Mouse (Mus musculus) kidney, postnatal 0 days (tissue): ENCODE data around the gene 1110032A03Rik. TPM values are rescaled to one million over a fixed set of nuclear protein-coding genes. Genes with fewer than 3 reads are reported as not detected.

Experiments
- ATAC-seq: fragments of 200-750 bp; cut with Nextera tagmentation; replicated peaks from 2 replicates; pipeline ENCODE4 v1.8.0; 2017; ENCODE audit warnings: low read depth, moderate number of reproducible peaks, moderate TSS enrichment, moderate library complexity; ENCODE audit not compliant: low FRiP score
- DNase-seq: peaks from one replicate; pipeline ENCODE4 v3.0.0-alpha.2; 2016; ENCODE audit warnings: low spot score
- H3K27ac ChIP-seq: fragments of 300-500 bp; sonication (generic); 2 replicates; pipeline ENCODE4 v1.5.1; 2014; ENCODE audit warnings: mild to moderate bottlenecking
- H3K27me3 ChIP-seq: fragments of 300-500 bp; sonication (generic); 2 replicates; pipeline ENCODE4 v1.6.1; 2014; ENCODE audit warnings: low read length, mixed read lengths; ENCODE audit not compliant: insufficient read depth
- H3K36me3 ChIP-seq: fragments of 300-500 bp; sonication (generic); 2 replicates; pipeline ENCODE4 v1.6.1; 2014; ENCODE audit warnings: low read length, mixed read lengths; ENCODE audit not compliant: insufficient read depth
- H3K4me1 ChIP-seq: fragments of 300-500 bp; sonication (generic); replicated peaks from 2 replicates; pipeline ENCODE4 v1.6.1; 2014; ENCODE audit warnings: antibody characterized with exemption, low read length, mixed read lengths; ENCODE audit not compliant: insufficient read depth
- H3K4me2 ChIP-seq: fragments of 300-500 bp; sonication (generic); 2 replicates; pipeline ENCODE4 v1.6.1; 2014; ENCODE audit warnings: mild to moderate bottlenecking, low read length, moderate library complexity, mixed read lengths
- H3K4me3 ChIP-seq: fragments of 300-500 bp; sonication (generic); replicated peaks from 2 replicates; pipeline ENCODE4 v1.5.1; 2014; ENCODE audit warnings: low read depth, low read length
- H3K9ac ChIP-seq: fragments of 300-500 bp; sonication (generic); 2 replicates; pipeline ENCODE4 v1.6.1; 2014; ENCODE audit warnings: low read depth, low read length
- H3K9me3 ChIP-seq: fragments of 300-500 bp; sonication (generic); replicated peaks from 2 replicates; pipeline ENCODE4 v1.6.1; 2016; ENCODE audit warnings: low read length, inconsistent platforms, mixed read lengths
- CTCF ChIP-seq: IDR thresholded peaks from 2 replicates; pipeline ENCODE4 v1.5.1; 2016; ENCODE audit warnings: antibody characterized with exemption, low read depth, mild to moderate bottlenecking, moderate library complexity
- WGBS: fragments of 180-500 bp; shearing (Covaris S2); extraction: QIAGEN DNeasy Blood & Tissue Kit; methylation state at CpG from one replicate; pipeline ENCODE4 v1.1.7; 2014; 5-methylcytosine and 5-hydroxymethylcytosine counted together
- polyA plus RNA-seq: library from polyadenylated mRNA; unstranded; fragments of >200 nt; fragmentation: Nextera tagmentation; extraction: Ambion mirVana; gene quantifications from 2 replicates; pipeline ENCODE4 v1.2.1, GENCODE M21; 2015

Gene 1110032A03Rik
- polyA plus RNA-seq, 1 experiment from 2014 or later = 62.9 TPM

GRCm38 (mm10) chr9:50803055-50803671 lies 27.8 kb upstream of the 1110032A03Rik start:
- no peak for DNase-seq
- no peak overlapping the region for H3K4me2 ChIP-seq
- no peak for ATAC-seq

GRCm38 (mm10) chr9:50800985-50801384 lies 25.7 kb upstream of the 1110032A03Rik start:
- no peak overlapping the region for H3K4me2 ChIP-seq
- H3K9ac ChIP-seq = no peak overlapping the region
- DNase-seq = peak; percentile 65
- TF ChIP-seq CTCF = peak; percentile 73
- no peak overlapping the region for H3K4me3 ChIP-seq
- peaks cover 28% of the 10 kb centered on the region for H3K36me3 ChIP-seq
- WGBS = 45% methylated on average over 2 of the region's 2 CpGs
- H3K9me3 ChIP-seq = no peaks in the 10 kb centered on the region
- ATAC-seq = 0 out of 2 replicates have a peak, but pooled peaks have one; percentile 21
- H3K4me1 ChIP-seq = no peaks in the 10 kb centered on the region
- H3K27ac ChIP-seq = no peak overlapping the region
- H3K27me3 ChIP-seq = no peaks in the 10 kb centered on the region

More at GRCm38 (mm10) chr9:50803055-50803671, 27.8 kb upstream of the 1110032A03Rik start:
- Histone ChIP-seq H3K27ac (no peak overlapping the region), H3K9me3 (no peaks in the 10 kb centered on the region), H3K4me1 (no peaks in the 10 kb centered on the region), H3K27me3 (no peaks in the 10 kb centered on the region), H3K4me3 (no peak overlapping the region), H3K36me3 (peaks cover 34% of the 10 kb centered on the region), H3K9ac (no peak overlapping the region)
- TF ChIP-seq CTCF = no peak
- WGBS = 87% methylated on average over 7 of the region's 7 CpGs

GRCm38 (mm10) chr9:50798368-50798767 lies 23.0 kb upstream of the 1110032A03Rik start:
- DNase-seq = no peak
- no peak for TF ChIP-seq CTCF
- WGBS = 82% methylated on average over 5 of the region's 5 CpGs

GRCm38 (mm10) chr9:50797641-50798040 lies 22.3 kb upstream of the 1110032A03Rik start:
- no peaks in the 10 kb centered on the region for H3K27me3 ChIP-seq
- H3K27ac ChIP-seq = no peak overlapping the region
- H3K4me3 ChIP-seq = no peak overlapping the region
- WGBS = 96% methylated on average over 7 of the region's 7 CpGs
- H3K4me1 ChIP-seq = no peaks in the 10 kb centered on the region
- peaks cover 12% of the 10 kb centered on the region for H3K36me3 ChIP-seq
- H3K4me2 ChIP-seq = no peak overlapping the region
- H3K9ac ChIP-seq = no peak overlapping the region
- no peak for TF ChIP-seq CTCF
- H3K9me3 ChIP-seq = no peaks in the 10 kb centered on the region
- DNase-seq (no peak), ATAC-seq (no peak)

More at GRCm38 (mm10) chr9:50798368-50798767, 23.0 kb upstream of the 1110032A03Rik start:
- Histone ChIP-seq H3K27me3 (no peaks in the 10 kb centered on the region), H3K4me3 (no peak overlapping the region), H3K27ac (no peak overlapping the region), H3K9ac (no peak overlapping the region), H3K36me3 (peaks cover 16% of the 10 kb centered on the region), H3K4me1 (no peaks in the 10 kb centered on the region), H3K4me2 (no peak overlapping the region), H3K9me3 (no peaks in the 10 kb centered on the region)
- ATAC-seq = no peak

- no peaks in the 10 kb centered on the region for H3K27me3 ChIP-seq
- no peak overlapping the region for H3K4me3 ChIP-seq
- H3K9me3 ChIP-seq = no peaks in the 10 kb centered on the region
- no peak overlapping the region for H3K27ac ChIP-seq
- H3K36me3 ChIP-seq = peaks cover 12% of the 10 kb centered on the region; the same call in 1 of the 2 replicates
- no peaks in the 10 kb centered on the region for H3K4me1 ChIP-seq
- H3K9ac ChIP-seq = no peak overlapping the region
- ATAC-seq (no peak), DNase-seq (no peak)
- 89% methylated on average over 8 of the region's 8 CpGs for WGBS
- no peak for TF ChIP-seq CTCF
- H3K4me2 ChIP-seq = no peak overlapping the region
Measured at GRCm38 (mm10) chr9:50796776-50797175, 21.5 kb upstream of the 1110032A03Rik start.

GRCm38 (mm10) chr9:50795266-50795665 lies 19.9 kb upstream of the 1110032A03Rik start:
- no peak for DNase-seq
- 94% methylated on average over 3 of the region's 3 CpGs for WGBS

More at GRCm38 (mm10) chr9:50795266-50795665, 19.9 kb upstream of the 1110032A03Rik start:
- Histone ChIP-seq H3K4me3 (no peak overlapping the region), H3K36me3 (peaks cover 20% of the 10 kb centered on the region), H3K9me3 (no peaks in the 10 kb centered on the region), H3K27ac (no peak overlapping the region), H3K27me3 (no peaks in the 10 kb centered on the region), H3K9ac (no peak overlapping the region), H3K4me2 (no peak overlapping the region), H3K4me1 (no peaks in the 10 kb centered on the region)
- no peak for ATAC-seq
- no peak for TF ChIP-seq CTCF
